Mouse (Mus musculus): ENCODE data around the gene Gm14569. TPM values are rescaled to one million over a fixed set of nuclear protein-coding genes. Genes with fewer than 3 reads are reported as not detected.

Gm14569 gene
- polyA plus RNA-seq, 1 experiment from 2014 or later: not detected

GRCm38 (mm10) chrX:36392672-36393071 lies 99.0 kb downstream of the Gm14569 start:
- Histone ChIP-seq H3K9ac (ENCODE audit: low read length) (no peak overlapping the region), H3K4me1 (replicated peaks; ENCODE audit: control insufficient read depth, insufficient read depth, low read length) (no peaks in the 10 kb centered on the region), H3K4me3 (ENCODE audit: low read length) (no peak overlapping the region), H3K4me2 (ENCODE audit: low read depth, low read length) (no peak overlapping the region), H3K9me3 (ENCODE audit: control insufficient read depth, low read length) (no peaks in the 10 kb centered on the region), H3K27me3 (ENCODE audit: control insufficient read depth, insufficient read depth, low read depth, low read length) (no peaks in the 10 kb centered on the region), H3K27ac (ENCODE audit: low read length) (no peak overlapping the region), H3K36me3 (ENCODE audit: control insufficient read depth, insufficient read depth, low read length) (no peaks in the 10 kb centered on the region)
- 67% methylated on average over 6 of the region's 6 CpGs for WGBS
- no peak for ATAC-seq (ENCODE audit: low read depth)

GRCm38 (mm10) chrX:36390503-36390902 lies 101.1 kb downstream of the Gm14569 start:
- Histone ChIP-seq H3K4me2 (ENCODE audit: low read depth, low read length) (no peak overlapping the region), H3K4me3 (ENCODE audit: low read length) (no peak overlapping the region), H3K27ac (ENCODE audit: low read length) (no peak overlapping the region), H3K9me3 (ENCODE audit: control insufficient read depth, low read length) (no peaks in the 10 kb centered on the region), H3K9ac (ENCODE audit: low read length) (no peak overlapping the region), H3K27me3 (ENCODE audit: control insufficient read depth, insufficient read depth, low read depth, low read length) (no peaks in the 10 kb centered on the region), H3K4me1 (replicated peaks; ENCODE audit: control insufficient read depth, insufficient read depth, low read length) (no peaks in the 10 kb centered on the region), H3K36me3 (ENCODE audit: control insufficient read depth, insufficient read depth, low read length) (no peaks in the 10 kb centered on the region)
- 44% methylated on average over 2 of the region's 2 CpGs for WGBS
- no peak for ATAC-seq (ENCODE audit: low read depth)

- no peaks in the 10 kb centered on the region for H3K4me1 ChIP-seq (replicated peaks; ENCODE audit: control insufficient read depth, insufficient read depth, low read length)
- no peak overlapping the region for H3K9ac ChIP-seq (ENCODE audit: low read length)
- 37% methylated on average over 3 of the region's 3 CpGs for WGBS
- H3K4me3 ChIP-seq (ENCODE audit: low read length): no peak overlapping the region
- ATAC-seq (ENCODE audit: low read depth): no peak
- no peak overlapping the region for H3K4me2 ChIP-seq (ENCODE audit: low read depth, low read length)
- no peak overlapping the region for H3K27ac ChIP-seq (ENCODE audit: low read length)
- no peaks in the 10 kb centered on the region for H3K9me3 ChIP-seq (ENCODE audit: control insufficient read depth, low read length)
- no peaks in the 10 kb centered on the region for H3K27me3 ChIP-seq (ENCODE audit: control insufficient read depth, insufficient read depth, low read depth, low read length)
- no peaks in the 10 kb centered on the region for H3K36me3 ChIP-seq (ENCODE audit: control insufficient read depth, insufficient read depth, low read length)
These were observed 101.7 kb downstream of the Gm14569 start for GRCm38 (mm10) chrX:36389971-36390370.

GRCm38 (mm10) chrX:36385340-36385739 lies 106.3 kb downstream of the Gm14569 start:
- no peaks in the 10 kb centered on the region for H3K36me3 ChIP-seq (ENCODE audit: control insufficient read depth, insufficient read depth, low read length)

More at GRCm38 (mm10) chrX:36385340-36385739, 106.3 kb downstream of the Gm14569 start:
- Histone ChIP-seq H3K9me3 (ENCODE audit: control insufficient read depth, low read length) (no peaks in the 10 kb centered on the region), H3K27ac (ENCODE audit: low read length) (no peak overlapping the region), H3K4me2 (ENCODE audit: low read depth, low read length) (no peak overlapping the region), H3K4me3 (ENCODE audit: low read length) (no peak overlapping the region), H3K27me3 (ENCODE audit: control insufficient read depth, insufficient read depth, low read depth, low read length) (no peaks in the 10 kb centered on the region), H3K4me1 (replicated peaks; ENCODE audit: control insufficient read depth, insufficient read depth, low read length) (no peaks in the 10 kb centered on the region), H3K9ac (ENCODE audit: low read length) (no peak overlapping the region)
- ATAC-seq (ENCODE audit: low read depth): no peak

Small RNA genes within 50 kb of the gene (microRNA-seq; reads per million reads assigned to microRNA genes)
- not detected for gene Gm44485

Other genes with a start within 250 kb of the Gm14569 start
- gene Lonrf3, start 163.5 kb downstream of the Gm14569 start, polyA plus RNA-seq (2015; fragmentation: Nextera tagmentation; extraction: Ambion mirVana): 0.84 and 1.1 TPM in 2 replicates
- gene Gm6268, start 90.5 kb downstream of the Gm14569 start, polyA plus RNA-seq (2015; fragmentation: Nextera tagmentation; extraction: Ambion mirVana): not detected in 2 replicates
- gene Pgrmc1, start 106.4 kb upstream of the Gm14569 start, polyA plus RNA-seq (2015; fragmentation: Nextera tagmentation; extraction: Ambion mirVana): 238 and 246 TPM in 2 replicates
- 2.9 TPM in 2 replicates for gene Akap17b, start 153.6 kb upstream of the Gm14569 start, polyA plus RNA-seq (2015; fragmentation: Nextera tagmentation; extraction: Ambion mirVana)